Mouse (Mus musculus) cerebellum, adult 18-20 months (tissue): ENCODE results near the gene Magi1.
"Not testable (repeated sequence)": the region's sequence is repeated elsewhere in the genome, so short reads cannot be mapped to it uniquely, and the experiment has no call there.

Source experiments
- DNase-seq, 2 experiments: peaks; one replicate each; pipeline ENCODE4 v3.0.0; 2021

The Magi1 gene

DNA sequence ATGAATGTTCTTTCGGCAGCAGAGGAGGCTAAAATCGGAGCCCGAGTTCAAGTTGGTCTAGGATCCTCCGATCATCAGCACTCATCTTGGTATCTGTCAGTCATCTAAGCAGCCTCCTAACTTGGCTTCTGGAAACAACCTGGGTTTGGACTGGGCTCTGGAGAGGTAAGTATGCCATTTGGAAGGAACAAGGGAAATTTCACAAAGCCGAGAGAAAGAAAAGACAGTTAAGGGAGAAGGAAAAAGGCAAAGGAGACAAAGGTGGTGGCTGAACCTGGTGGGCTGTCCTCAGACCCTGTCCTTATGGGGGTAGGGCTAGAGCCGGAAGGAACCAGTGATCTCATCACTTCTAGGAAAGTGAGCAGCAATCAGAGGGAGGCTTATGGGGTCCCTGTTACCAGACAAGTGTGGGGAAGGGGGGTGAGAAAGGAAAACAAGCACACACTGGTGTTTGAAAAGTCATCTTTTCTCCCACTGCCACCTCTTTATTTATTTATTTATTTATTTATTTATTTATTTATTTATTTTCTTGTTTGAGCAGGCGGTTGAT is 565.8 kb downstream of the Magi1 start:
- DNase-seq: no peak

GRCm38 (mm10) chr6:93716686-93717625 is 566.8 kb downstream of the Magi1 start:
- no peak for DNase-seq

GRCm38 (mm10) chr6:93715181-93716180 is 568.2 kb downstream of the Magi1 start:
- DNase-seq: no peak

- DNase-seq: no peak
Measured at GRCm38 (mm10) chr6:93704350-93704749, 579.4 kb downstream of the Magi1 start.

DNA sequence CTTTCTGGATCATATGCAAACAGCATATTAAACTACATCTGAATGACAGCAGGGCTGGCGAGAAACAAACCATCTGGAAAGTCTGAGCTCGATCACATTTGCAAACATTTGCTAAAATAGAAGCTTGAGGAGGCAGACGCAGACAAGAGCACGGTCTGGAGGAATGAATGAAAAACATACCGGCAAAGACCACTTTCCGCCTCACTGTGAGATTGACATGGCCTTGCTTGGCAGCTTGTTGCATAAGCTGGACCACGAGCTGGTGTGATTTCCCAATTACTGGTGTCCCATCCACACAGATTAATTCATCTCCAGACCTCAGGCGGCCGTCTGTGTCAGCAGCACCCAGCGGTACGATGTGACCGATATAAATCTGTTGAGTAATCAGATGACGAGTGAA is 584.3 kb downstream of the Magi1 start:
- no peak for DNase-seq

- DNase-seq: no peak
Measured at GRCm38 (mm10) chr6:93697956-93698355, 585.8 kb downstream of the Magi1 start.

DNA sequence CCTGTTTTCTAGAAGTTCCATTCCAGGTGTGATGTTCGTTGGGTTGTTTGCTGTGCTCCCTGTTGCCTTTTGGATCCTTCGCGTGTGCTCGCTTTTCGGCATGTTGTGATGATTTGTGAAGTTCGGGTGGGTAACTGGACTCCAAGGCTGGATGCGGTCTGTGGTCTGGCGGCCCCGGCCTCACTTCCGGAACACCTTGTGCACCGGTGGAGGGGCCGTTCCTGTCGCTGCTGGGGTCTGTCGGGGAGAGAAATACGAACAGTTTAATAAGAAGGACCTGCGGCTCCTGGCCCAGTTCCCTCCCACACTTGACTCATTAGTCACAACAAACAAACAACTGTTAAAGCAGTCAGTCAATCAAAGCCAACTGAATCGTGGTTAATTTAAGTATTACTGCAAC is 605.0 kb downstream of the Magi1 start:
- DNase-seq: no peak

- no peak for DNase-seq
Measured at GRCm38 (mm10) chr6:93666731-93667130, 617.0 kb downstream of the Magi1 start.

- no peak for DNase-seq
Measured at GRCm38 (mm10) chr6:93665056-93665805, 618.5 kb downstream of the Magi1 start.

DNA sequence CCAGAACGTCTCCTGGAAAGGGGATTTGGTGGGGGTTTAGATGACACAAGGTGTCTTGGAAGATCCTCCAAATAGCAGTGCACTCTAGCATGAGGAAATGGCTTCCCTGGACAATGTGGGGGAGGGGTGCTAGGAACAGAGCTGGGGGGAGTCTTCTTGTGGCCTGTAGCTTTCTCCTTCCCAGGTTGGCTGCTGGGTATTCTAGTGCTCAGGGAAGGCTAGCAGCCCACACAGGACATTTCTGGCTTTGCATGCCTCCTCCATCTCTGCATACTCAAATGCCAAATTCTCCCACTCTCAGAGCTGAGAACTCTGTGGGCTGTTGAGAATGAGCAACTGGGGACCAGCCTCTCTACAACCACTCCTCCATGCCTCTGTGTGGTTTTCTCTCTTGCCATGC is 622.6 kb downstream of the Magi1 start:
- DNase-seq: no peak

GRCm38 (mm10) chr6:93659534-93659933 is 624.2 kb downstream of the Magi1 start:
- DNase-seq: no peak

- peak; percentile 55 to 63 for DNase-seq
Measured at GRCm38 (mm10) chr6:93657187-93657974, 626.3 kb downstream of the Magi1 start.

- no peak for DNase-seq
Measured at GRCm38 (mm10) chr6:93648581-93649230, 635.0 kb downstream of the Magi1 start.

DNA sequence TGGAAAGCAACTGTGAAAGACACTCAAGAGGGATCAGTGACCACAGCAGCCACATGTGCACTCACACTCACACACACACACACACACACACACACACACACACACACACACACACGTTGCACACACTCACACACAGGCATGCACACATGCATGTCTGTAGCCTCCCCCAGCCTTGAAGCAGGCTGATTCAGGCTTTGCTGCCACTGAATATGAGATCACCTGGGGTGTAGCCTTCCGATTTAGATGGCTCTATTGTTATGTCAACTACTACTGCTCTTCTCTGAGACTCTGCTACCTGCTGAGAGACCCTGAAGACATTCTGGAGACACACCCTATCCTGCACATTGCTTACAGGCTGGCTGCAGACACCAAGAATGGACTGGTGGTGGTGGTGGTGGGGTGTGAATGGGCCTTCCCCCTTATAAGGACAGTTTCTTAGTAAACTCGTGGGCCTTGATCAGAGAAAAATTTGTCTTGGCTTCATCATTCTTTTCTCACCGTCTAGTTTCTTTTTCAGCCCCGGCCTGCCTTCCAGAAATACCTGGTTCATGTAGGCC is 653.9 kb downstream of the Magi1 start:
- DNase-seq: not testable (repeated sequence)

DNA sequence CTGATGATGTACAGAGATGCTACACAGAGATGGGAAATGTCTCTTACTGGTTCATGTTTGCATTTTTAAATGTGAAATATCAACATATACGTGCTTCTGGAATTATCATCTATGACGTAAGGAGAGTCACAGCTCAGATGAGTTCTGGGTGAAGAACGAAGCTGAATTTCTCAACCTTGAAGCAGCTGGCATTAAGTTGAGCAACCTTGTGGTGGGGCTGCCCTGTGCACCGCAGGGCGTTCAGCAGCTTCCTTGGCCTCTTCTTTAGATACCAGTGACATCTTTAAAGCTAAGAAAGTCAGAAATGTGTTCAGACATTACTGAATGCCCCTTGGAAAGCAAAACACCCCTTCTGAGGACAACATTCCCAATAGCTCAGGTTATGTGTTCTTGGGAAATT is 656.5 kb downstream of the Magi1 start:
- no peak for DNase-seq
